Mouse (Mus musculus): Measurements from ENCODE around the gene Me1.
"Not testable (repeated sequence)": the region's sequence is repeated elsewhere in the genome, so short reads cannot be mapped to it uniquely, and the experiment has no call there.

The Me1 gene

DNA sequence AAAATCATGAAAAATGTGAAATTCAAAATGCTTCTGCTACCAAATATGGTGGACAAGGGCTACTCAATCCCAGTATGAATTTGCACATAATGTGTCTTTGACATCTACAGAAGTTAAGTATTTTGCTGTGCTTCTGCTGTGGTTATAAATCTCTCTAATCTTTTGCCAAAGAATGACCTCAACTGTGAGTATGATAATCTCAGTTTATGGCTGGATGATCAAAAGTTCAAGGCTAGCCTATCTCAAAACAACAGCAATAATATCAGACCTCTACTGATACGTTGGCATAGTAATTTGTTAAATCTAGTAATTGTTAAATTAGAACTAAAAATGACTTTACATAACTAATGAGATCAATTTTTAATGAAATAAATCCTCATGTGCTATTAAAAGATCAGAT is 80.0 kb downstream of the Me1 start:
- DNase-seq (ENCODE audit: low read depth in 1 of 2, low spot score in 2 of 2): no peak

DNA sequence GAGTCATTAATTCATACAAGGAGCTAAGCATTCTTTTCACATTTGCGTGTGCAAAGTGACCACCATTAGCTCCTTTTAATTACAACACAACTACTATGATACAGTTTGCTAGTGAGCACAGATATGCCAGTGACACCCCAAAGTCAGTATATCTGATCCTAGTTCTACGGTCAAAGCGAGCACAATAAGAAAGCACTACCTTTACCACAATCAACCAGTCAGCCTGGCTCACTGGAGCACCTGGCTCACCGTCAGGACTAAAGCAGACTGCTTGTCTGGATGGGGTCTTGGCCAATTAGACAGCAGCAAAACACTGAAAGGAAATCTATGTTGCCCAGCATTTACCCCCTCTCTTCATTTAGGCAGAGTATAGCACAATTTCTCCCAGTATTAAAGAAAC is 83.7 kb downstream of the Me1 start:
- DNase-seq (ENCODE audit: low read depth in 1 of 2, low spot score in 2 of 2): no peak

DNA sequence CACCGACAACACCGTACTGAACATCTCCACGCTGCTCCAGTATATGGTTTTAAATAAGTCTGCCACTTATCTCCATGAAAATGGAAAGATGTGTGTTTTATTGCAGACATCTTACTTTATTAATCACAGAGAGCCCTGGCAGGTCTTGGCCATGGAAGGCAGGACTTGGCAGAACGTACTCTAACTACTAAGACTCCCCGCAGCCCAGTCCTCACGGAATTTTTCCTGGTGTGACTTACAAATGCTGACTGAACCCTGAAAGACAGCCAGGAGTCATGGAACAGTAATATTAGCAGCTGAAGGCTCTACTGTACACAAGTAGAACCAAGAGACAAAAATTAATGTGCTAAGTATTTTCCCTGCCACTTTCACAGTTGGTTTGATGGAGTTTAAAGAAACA is 90.0 kb downstream of the Me1 start:
- DNase-seq (ENCODE audit: low read depth in 1 of 2, low spot score in 2 of 2): no peak

DNA sequence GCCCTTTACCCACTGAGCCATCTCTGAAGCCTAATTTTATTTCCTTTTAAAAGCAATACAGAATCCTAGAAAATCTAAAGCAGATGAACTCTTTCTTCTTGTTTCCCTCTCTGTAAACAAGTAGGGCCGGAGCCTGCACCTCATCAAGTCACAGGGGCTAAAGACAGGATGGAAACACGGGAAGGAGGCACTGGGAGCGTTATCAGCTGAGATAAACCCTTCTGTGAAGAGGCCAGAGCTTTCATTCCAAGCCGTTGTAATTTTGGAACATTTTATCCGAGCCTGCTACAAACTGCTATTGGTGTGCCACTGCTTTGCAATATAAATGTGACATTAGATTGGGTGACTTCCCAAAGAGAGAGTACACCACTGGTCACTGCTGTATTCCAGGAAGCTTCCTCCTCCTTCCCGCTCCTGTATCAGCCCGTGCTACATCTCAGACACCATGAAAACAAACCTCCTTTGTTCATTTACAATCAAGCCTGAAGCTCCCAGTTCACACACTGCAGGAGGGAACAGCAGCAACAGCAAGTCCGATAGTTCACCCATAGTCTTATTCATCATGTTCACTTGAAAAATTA is 95.9 kb downstream of the Me1 start:
- no peak for DNase-seq (ENCODE audit: low read depth in 1 of 2, low spot score in 2 of 2)

DNA sequence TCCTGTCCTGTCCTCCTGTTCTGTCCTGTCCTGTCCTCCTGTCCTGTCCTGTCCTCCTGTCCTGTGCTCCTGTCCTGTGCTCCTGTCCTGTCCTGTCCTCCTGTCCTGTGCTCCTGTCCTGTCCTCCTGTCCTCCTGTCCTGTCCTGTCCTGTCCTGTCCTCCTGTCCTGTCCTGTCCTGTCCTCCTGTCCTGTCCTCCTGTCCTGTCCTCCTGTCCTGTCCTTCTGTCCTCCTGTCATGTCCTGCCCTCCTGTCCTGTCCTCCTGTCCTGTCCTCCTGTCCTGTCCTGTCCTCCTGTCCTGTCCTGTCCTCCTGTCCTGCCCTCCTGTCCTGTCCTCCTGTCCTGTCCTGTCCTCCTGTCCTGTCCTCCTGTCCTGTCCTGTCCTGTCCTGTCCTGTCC is 98.8 kb downstream of the Me1 start:
- DNase-seq (ENCODE audit: low read depth in 1 of 2, low spot score in 2 of 2): not testable (repeated sequence)

DNA sequence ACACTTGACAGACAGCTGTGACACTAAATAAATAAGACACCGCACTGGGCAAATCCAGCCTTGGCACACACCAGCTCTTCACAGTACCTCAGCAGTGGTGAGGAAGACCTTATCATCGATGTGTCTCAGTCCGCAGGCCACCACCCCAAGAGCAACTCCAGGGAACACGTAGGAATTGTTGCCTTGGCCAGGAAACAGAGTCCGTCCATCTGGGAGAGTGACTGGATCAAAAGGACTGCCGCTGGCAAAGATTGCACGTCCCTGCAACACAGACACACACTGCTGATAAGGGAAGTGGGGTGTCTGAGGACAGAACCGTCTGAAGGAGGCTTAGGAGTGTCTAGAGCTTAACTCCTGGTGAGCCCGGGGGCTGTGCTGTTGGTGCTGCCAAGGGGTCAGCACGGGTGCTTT is 101.4 kb downstream of the Me1 start:
- DNase-seq (ENCODE audit: low read depth in 1 of 2, low spot score in 2 of 2): not testable (repeated sequence)

DNA sequence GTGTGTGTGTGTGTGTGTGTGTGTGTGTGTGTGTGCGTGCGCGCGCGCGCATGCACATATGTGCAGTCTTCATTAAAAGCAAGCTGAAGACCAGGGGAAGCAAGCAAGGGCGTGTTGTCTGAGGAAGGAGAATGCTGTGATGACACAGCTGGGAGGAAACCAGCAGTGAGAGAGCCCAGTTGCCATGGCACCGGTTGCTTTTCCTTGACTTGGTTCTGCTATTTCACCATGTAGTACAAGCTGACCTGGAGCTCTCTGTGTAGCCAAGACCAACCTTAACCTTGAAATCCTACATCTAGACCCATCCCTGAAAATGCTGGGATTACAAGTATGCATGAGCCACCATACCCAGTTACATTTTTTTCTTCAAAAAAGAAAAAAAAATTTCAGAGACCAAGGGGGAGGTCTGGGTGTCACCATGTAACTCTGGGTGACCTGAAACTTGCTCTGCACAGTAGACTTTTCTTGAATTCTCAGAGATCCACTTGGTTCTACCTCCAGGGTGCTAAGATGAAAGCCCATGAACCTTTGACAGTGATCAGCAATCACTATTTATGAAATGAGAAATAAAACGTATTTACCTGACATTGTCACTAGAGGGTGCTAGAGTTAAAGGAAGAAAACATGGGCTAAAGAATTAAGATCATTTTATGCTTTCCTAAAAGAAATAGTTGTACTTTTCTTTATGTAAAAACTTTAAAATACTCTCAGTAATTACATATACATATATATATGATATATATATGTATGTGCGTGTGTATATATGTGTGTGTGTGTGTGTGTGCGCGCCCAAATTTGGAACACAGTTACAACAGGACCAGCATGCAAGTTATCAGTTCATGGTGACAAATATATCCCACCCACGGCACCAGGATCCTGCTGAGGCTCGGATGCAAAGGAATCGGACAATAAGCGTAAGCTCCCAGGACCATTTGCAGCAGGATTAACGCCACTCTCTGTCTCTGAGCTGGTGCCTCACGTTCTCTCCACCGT is 102.8 kb downstream of the Me1 start:
- peak; percentile 33 to 55 for DNase-seq (ENCODE audit: low read depth in 1 of 2, low spot score in 2 of 2)

DNA sequence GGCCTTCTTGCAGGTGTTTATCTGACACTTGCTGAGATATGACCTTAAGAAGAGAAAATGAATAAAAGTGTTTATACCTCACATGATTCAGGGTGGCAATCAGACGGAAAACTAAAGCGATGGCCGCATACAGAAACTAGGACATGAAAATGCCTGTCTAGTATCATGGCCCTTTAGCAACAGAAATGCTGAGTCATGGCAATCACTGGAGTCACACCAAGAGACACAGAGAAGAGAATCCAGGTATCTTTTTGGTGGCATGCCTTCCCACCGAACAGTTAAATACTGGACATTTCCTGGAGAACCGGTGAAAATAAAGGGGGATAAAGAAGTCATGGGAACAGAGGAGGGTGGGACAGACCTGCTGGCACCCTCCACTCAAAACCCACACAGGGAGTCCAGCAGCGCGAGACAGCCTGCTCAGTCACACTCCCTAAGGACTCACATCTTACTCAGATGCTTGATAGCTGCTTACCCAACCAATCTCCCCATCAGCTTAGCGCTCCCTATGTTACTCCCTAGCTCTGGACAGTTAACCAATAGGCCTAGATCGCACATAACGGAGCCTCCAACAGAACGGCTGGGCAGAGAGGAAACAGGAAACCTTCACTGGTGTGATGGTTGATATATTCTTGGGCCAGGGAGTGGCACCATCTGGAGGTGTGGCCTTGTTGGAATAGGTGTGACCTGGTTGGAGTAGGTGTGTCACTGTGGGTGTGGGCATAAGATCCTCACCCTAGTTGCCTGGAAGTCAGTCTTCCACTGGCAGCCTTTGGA is 108.5 kb downstream of the Me1 start:
- no peak for DNase-seq (ENCODE audit: low read depth in 1 of 2, low spot score in 2 of 2)

DNA sequence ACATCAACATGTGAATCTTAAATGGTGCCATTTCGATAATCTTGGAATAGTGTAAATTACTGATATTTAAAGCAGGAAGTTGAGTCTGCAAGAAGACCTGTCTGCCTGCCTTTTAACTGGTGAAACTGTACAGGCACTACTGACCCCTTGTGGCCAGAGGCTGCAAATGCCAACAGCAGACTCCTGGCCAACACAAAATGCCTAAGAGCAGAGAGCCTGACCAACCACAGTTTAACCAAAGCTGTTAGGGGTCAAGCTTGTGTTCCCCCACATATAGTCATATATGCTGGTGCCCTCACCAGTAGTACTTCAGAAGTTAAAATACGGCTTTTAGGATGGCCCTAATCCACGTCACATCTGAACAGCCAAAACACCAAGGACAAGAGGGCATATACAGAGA is 112.0 kb downstream of the Me1 start:
- peak; percentile 32 to 48 for DNase-seq (ENCODE audit: low read depth in 1 of 2, low spot score in 2 of 2)

DNA sequence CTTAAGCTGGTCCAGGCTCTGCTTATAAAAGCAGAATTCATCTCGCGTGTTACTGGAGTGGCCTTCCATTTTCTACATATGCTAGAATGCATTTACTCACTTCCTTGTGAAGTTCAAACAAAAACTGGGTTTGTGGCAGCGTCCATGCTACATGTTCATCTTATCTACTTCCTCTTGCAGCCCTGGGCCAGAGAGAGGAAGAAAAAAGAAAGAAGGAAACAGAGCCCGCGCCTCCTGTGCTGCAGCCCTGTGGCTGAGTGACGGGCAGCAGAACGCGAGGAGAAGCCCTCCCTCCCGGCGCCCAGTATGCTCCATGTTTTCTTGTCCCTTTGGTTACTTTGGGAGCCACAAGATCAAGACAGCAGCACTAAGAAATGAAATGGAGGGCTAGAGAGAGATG is 116.1 kb downstream of the Me1 start:
- DNase-seq (ENCODE audit: low read depth in 1 of 2, low spot score in 2 of 2): no peak

DNA sequence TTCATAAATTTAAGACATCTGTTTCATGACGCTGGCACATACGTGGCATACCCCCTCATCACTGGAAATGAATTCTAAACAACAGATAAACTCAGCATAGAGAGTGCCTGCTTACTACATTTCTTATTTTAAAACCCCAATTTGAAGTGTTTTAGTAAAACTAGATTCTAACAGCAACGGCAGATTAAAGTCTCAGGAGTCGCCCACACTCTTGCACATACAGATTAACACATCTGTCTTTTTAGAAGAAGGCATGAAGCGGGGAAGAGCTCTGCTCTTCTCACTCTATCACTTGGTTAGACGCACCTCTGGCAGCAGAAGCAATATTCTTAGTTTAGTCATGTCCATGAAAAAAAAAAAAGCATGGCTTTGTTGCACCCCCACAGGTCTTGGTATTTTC is 120.6 kb downstream of the Me1 start:
- no peak for DNase-seq (ENCODE audit: low read depth in 1 of 2, low spot score in 2 of 2)

DNA sequence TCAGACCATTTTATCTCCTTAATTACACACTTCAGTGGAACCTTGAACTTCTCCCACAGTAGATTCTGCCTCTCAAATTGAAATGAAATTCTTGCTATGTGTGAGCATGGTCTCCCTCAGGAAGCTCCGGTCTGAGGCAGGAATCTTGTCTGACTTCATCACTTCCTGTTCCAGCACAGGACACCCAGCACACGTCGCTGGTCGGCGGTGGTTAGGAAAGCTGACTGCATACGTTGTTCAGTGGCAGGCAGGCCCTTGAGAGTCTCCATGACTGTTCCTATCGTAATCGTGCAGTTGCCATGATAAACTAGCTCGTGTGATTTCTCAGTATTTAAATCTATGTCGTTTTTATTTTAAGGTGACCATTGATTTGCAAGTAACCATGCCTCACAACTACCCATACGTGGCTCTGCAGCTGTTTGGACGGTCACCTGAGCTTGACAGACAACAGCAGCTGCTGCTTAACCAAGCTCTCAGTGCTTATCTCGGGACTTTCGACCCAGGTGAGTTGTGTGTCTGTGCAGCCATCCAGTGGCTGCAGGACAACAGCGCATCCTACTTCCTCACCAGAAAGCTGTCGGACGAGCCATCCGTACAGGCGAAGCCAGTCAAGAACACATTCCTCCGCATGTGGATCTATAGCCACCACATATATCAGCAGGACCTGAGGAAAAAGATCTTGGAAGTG is 122.0 kb downstream of the Me1 start:
- no peak for DNase-seq (ENCODE audit: low read depth in 1 of 2, low spot score in 2 of 2)

DNA sequence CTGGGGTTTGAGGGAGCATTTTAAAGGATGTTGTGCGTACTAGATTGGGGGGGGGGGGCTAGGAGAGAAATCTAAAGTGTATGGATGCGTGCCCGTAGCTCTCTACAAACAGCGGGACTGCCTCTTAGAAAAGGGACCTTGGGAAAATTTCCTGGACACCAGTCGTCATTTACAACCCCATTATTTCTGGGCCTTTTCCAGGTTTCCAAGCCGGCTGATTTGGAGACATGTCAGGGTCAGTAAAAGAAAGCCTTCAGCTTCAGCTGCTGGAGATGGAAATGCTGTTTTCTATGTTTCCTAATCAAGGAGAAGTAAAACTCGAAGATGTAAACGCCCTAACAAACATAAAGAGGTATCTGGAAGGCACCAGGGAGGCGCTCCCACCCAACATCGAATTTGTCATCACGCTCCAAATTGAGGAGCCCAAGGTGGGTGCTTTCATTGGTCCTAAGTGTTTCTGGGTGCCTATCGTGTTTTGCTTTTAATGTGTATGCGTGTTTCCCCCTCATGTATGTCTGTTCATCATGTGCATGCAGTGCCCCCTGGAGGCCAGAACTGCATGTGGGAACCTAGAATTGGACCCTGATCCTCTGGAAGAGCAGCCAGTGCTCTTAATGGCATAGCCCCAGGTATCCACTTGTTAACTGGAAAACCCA is 123.0 kb downstream of the Me1 start:
- peak; percentile 29 to 78 for DNase-seq (ENCODE audit: low read depth in 1 of 2, low spot score in 2 of 2)

DNA sequence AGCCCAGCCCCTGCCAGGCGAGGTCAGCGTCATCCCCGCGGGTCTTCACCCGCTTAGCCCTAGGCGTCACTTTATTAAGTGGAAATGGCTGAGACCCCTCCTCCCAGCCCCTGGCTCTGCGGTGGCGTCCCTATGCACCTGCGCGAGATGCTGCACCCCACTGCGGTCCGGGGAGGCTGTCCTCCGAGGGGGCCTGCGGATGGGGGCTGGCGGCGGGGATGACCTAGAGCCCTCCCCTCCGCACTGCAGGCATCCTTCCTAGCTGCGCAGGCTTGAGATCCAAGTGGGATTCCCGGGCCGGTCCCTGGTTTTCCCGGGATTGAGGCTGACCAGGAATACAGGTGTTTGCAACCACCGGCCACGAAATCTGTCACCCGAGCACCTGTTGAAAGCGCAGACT is 123.6 kb downstream of the Me1 start:
- DNase-seq (ENCODE audit: low read depth in 1 of 2, low spot score in 2 of 2): no peak

DNA sequence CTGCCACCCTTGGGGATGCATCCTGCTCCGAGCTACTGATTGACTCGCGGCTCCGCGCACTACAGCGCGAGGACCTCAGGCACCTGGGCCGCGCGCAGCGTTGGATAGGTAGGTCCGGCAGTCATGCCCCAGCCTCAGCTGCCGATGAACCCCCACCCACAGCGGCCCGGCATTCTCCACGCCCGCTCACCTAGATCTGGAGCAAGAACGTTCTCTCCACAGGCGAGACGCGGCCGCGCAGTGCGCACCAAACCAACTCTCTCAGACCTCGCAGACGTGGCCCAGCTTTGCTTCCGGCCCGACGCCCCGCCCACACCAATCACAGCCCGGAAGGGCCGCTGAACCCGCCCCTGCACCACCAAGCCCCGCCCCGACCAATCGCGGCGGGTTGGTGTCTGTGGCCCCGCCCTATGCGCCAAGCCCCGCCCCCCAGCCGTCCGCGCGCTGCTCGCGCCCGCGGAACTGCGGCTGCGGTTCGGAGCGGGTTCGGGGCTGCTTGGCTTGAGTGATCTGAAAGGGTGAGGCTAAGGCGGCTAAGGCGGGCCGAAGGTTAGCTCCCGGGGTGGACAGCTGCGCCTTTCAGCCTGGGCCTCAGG is 124.1 kb downstream of the Me1 start, which contains the start of the genes Pgm3 and Rwdd2a:
Pgm3 (minus strand) TSS at position 303 of the 596 bp plus-strand sequence.
Rwdd2a (plus strand) TSS at position 452 of the 596 bp plus-strand sequence.
- peak; percentile 75 to 92 for DNase-seq (ENCODE audit: low read depth in 1 of 2, low spot score in 2 of 2)

DNA sequence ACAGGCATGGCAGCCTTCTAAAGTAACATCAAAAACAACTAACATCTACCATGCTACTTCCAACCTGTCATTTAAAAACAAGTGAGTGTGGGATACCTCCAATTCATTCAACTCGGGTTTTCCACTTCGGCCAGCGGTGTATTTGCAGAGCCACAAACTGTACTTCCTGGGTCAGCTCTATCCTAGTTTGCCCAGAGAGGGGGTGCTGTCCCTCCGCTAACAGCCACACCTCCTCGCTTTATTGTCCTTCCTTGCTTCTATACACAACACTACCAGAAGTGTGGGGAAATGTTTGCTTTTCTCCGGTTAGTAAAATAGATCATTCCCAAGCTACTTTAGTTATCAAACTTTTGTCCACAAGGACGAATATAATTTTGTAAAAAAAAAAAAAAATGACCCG is 124.8 kb downstream of the Me1 start:
- DNase-seq (ENCODE audit: low read depth in 1 of 2, low spot score in 2 of 2): no peak

DNA sequence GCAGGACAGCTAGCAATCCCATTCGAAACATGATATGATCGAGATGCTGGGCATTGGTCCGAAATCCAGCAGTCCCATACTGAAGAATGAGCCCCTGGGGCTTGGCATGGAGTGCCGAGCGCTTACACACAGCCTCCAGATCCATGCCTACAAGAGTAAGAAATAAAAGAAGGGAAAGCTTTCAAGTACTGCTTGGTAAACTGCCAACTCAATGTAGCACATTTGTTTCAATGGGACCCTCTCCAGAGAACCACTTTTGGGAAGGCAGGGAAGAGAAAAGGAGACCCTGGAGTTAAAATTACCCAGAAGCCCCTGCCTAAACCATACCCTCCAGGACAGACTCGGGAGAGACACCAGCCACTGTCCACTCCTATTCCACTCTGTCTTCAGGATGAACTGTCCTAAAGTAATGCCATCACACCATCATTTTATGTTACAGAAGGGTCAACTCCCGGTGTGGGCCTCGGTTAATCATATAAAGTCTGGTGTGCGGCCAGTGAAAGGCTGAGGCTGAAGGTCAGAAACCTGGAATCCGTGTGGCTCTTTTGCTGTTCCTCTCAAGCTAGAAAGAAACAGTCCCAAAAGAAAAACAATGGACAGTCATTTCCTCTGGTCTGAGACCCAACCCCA is 125.4 kb downstream of the Me1 start:
- DNase-seq (ENCODE audit: low read depth in 1 of 2, low spot score in 2 of 2): no peak

DNA sequence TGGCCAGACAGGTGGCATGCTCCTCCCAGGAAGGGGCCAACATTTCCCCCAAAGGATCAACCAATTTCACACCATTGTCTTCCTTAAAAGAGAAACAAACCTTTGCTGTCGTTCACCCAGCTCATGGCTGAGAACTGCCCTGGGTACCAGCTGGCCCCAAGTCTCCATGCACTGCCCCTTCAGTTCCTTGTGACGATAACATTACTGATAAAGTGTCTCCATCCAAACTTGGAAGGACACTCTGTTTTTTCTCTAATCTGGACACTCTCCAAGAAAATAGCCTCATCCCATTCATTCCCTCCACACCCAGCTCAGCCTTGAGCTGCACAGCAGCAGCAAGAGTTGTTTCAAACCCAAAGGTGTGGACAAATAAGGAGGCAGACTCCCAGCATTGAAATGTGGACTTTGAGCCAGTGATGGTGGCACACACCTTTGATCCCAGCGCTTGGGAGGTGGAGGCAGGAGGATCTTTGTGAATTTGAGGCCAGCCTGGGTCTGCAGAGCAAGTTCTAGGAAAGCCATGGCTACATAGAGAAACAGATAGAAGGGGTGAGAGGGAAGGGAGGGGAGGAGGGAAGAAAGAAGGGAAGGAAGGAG is 126.3 kb downstream of the Me1 start:
- no peak for DNase-seq (ENCODE audit: low read depth in 1 of 2, low spot score in 2 of 2)

DNA sequence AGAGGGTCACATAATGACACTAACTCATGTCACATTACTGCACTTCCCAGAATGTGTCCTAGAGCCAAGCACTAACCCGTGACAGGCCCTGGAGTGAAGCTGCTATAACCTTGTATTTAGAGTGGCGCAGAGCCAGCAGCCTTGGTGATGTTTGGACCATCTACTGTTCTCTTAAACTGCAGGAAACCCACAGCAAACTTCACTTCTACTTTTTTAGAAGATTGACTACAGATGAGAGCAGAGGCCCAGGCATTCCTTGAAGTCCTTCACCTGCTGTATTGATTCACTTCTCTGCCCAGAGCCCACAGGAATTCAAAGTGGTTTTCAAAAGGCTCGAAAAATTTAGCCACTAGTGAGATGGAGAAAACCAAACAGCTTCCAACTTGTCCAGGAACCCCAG is 135.2 kb downstream of the Me1 start:
- DNase-seq (ENCODE audit: low read depth in 1 of 2, low spot score in 2 of 2): no peak

Data from monocyte, adult 2 months (primary cell).